Mouse (Mus musculus) ES-Bruce4 (cell line): ENCODE measurements around the gene Prom1.

Experiments used
- CTCF ChIP-seq: IDR thresholded peaks from one replicate; pipeline ENCODE4 v1.8.1; 2011; ENCODE audit warnings: low read depth, low read length
- POLR2A ChIP-seq: IDR thresholded peaks from one replicate; pipeline ENCODE4 v1.8.1; 2011; ENCODE audit warnings: low read length; ENCODE audit not compliant: insufficient read depth

DNA sequence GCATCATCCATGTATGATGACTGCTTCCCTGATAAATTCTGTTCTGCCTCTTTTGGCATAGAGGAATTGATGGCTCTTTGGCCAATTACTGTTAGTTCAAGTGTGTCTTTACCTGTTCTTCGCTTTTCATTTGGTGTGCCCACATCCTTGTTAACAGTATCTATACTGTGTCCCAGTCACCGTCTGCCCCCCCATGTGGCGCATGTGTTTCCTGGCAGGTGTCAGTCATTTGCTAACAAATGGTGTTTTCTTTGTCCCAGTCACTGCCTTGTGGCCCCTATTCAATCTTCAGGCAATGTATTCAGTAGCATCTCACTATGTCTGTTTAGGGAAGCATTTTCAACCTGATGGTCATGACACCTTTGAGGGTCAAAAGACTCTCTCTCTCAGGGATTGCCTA, 140.8 kb downstream of the Prom1 start:
- TF ChIP-seq POLR2A: no peak
- TF ChIP-seq CTCF: no peak
